Mouse (Mus musculus) kidney, adult 2 months (tissue): Measurements from ENCODE around the gene RPS10-NUDT3.
A peak's percentile ranks its signal among the peaks of the same experiment; 100 is the strongest.

ENCODE experiments used
- CTCF ChIP-seq: fragments of 200-500 bp; conservative IDR thresholded peaks from 2 replicates; pipeline ENCODE4 v1.5.1; 2011; ENCODE audit warnings: low read depth, mild to moderate bottlenecking, control low read depth, low read length, moderate library complexity, mixed read lengths; ENCODE audit not compliant: insufficient read depth, insufficient read length
- POLR2A ChIP-seq: fragments of 200-500 bp; IDR thresholded peaks from one replicate; pipeline ENCODE4 v1.6.1; 2011; ENCODE audit warnings: low read depth, low read length, control low read depth

GRCm38 (mm10) chr17:27591826-27592564 is 43.0 kb downstream of the RPS10-NUDT3 start:
- TF ChIP-seq POLR2A (no peak), CTCF (peak; percentile 46)
